Mouse (Mus musculus): ENCODE measurements at regions not wholly inside any gene's neighbourhood (a gene's known extent, or its start where the extent isn't known, plus 50 kb on each side); places are given as distances from the start of the nearest gene placed in this dataset.

- DNase-seq (ENCODE audit: low read depth, low spot score): no peak
Measured at GRCm38 (mm10) chr9:61765366-61765765, 149.0 kb downstream of the Rplp1 start.

GRCm38 (mm10) chr9:61757806-61758205 lies 156.5 kb downstream of the Rplp1 start:
- no peak for DNase-seq (ENCODE audit: low read depth, low spot score)

- DNase-seq (ENCODE audit: low read depth, low spot score): peak; percentile 40
Measured at GRCm38 (mm10) chr9:61756801-61757342, 157.5 kb downstream of the Rplp1 start.

GRCm38 (mm10) chr9:61756224-61756800 lies 158.0 kb downstream of the Rplp1 start:
- DNase-seq (ENCODE audit: low read depth, low spot score): peak; percentile 22

- DNase-seq (ENCODE audit: low read depth, low spot score): no peak
Measured at GRCm38 (mm10) chr9:61755311-61755710, 159.0 kb downstream of the Rplp1 start.

- peak; percentile 94 for DNase-seq (ENCODE audit: low read depth, low spot score)
Measured at GRCm38 (mm10) chr9:61753795-61754194, 160.5 kb downstream of the Rplp1 start.

GRCm38 (mm10) chr9:61749201-61749600 lies 165.1 kb downstream of the Rplp1 start:
- no peak for DNase-seq (ENCODE audit: low read depth, low spot score)

GRCm38 (mm10) chr9:61748416-61748815 lies 165.9 kb downstream of the Rplp1 start:
- no peak for DNase-seq (ENCODE audit: low read depth, low spot score)

- DNase-seq (ENCODE audit: low read depth, low spot score): no peak
Measured at GRCm38 (mm10) chr9:61746401-61746800, 167.9 kb downstream of the Rplp1 start.

- peak; percentile 81 for DNase-seq (ENCODE audit: low read depth, low spot score)
Measured at GRCm38 (mm10) chr9:61745301-61745801, 169.0 kb downstream of the Rplp1 start.

- no peak for DNase-seq (ENCODE audit: low read depth, low spot score)
Measured at GRCm38 (mm10) chr9:61733540-61733939, 180.8 kb downstream of the Rplp1 start.

GRCm38 (mm10) chr9:61732747-61733146 lies 181.6 kb downstream of the Rplp1 start:
- DNase-seq (ENCODE audit: low read depth, low spot score): no peak

- no peak for DNase-seq (ENCODE audit: low read depth, low spot score)
Measured at GRCm38 (mm10) chr9:61728115-61728514, 186.2 kb downstream of the Rplp1 start.

GRCm38 (mm10) chr9:61727651-61728050 lies 186.7 kb downstream of the Rplp1 start:
- DNase-seq (ENCODE audit: low read depth, low spot score): no peak

- DNase-seq (ENCODE audit: low read depth, low spot score): no peak
Measured at GRCm38 (mm10) chr9:61724070-61724469, 190.3 kb downstream of the Rplp1 start.

- DNase-seq (ENCODE audit: low read depth, low spot score): no peak
Measured at GRCm38 (mm10) chr9:61723021-61723581, 191.2 kb downstream of the Rplp1 start.

GRCm38 (mm10) chr9:61721851-61722250 lies 192.5 kb downstream of the Rplp1 start:
- DNase-seq (ENCODE audit: low read depth, low spot score): no peak

- DNase-seq (ENCODE audit: low read depth, low spot score): no peak
Measured at GRCm38 (mm10) chr9:61721071-61721470, 193.3 kb downstream of the Rplp1 start.

GRCm38 (mm10) chr9:61720206-61720605 lies 194.1 kb downstream of the Rplp1 start:
- no peak for DNase-seq (ENCODE audit: low read depth, low spot score)

GRCm38 (mm10) chr9:61716751-61717150 lies 197.6 kb downstream of the Rplp1 start:
- no peak for DNase-seq (ENCODE audit: low read depth, low spot score)

GRCm38 (mm10) chr9:61714331-61715035 lies 199.9 kb downstream of the Rplp1 start:
- peak; percentile 78 for DNase-seq (ENCODE audit: low read depth, low spot score)

- peak; percentile 31 for DNase-seq (ENCODE audit: low read depth, low spot score)
Measured at GRCm38 (mm10) chr9:61713806-61714205, 200.5 kb downstream of the Rplp1 start.

GRCm38 (mm10) chr9:61711296-61711695 lies 203.0 kb downstream of the Rplp1 start:
- DNase-seq (ENCODE audit: low read depth, low spot score): no peak
